Mouse (Mus musculus) kidney, embryonic 16.5 days (tissue): ENCODE measurements around the gene Ttc22. TPM values are rescaled to one million over a fixed set of nuclear protein-coding genes. Genes with fewer than 3 reads are reported as not detected.

Experiments
- ATAC-seq: fragments of 200-750 bp; cut with Nextera tagmentation; 2 replicates; pipeline ENCODE4 v1.8.0; 2017; ENCODE audit warnings: moderate TSS enrichment; ENCODE audit not compliant: low FRiP score, low TSS enrichment
- H3K27ac ChIP-seq: fragments of 300-500 bp; sonication (generic); 2 replicates; pipeline ENCODE4 v1.5.1; 2014; ENCODE audit warnings: low read length
- H3K27me3 ChIP-seq: fragments of 300-500 bp; sonication (generic); 2 replicates; pipeline ENCODE4 v1.6.1; 2014; ENCODE audit warnings: low read length, control low read depth, mixed read lengths; ENCODE audit not compliant: insufficient read depth
- H3K36me3 ChIP-seq: fragments of 300-500 bp; sonication (generic); 2 replicates; pipeline ENCODE4 v1.6.1; 2014; ENCODE audit warnings: low read length, control low read depth, mixed read lengths; ENCODE audit not compliant: insufficient read depth
- H3K4me1 ChIP-seq: fragments of 300-500 bp; sonication (generic); 2 replicates; pipeline ENCODE4 v1.6.1; 2014; ENCODE audit warnings: low read length, control low read depth, mixed read lengths; ENCODE audit not compliant: insufficient read depth
- H3K4me2 ChIP-seq: fragments of 300-500 bp; sonication (generic); replicated peaks from 2 replicates; pipeline ENCODE4 v1.6.1; 2014; ENCODE audit warnings: low read depth, low read length
- H3K4me3 ChIP-seq: fragments of 300-500 bp; sonication (generic); 2 replicates; pipeline ENCODE4 v1.5.1; 2014; ENCODE audit warnings: mild to moderate bottlenecking, low read length
- H3K9ac ChIP-seq: fragments of 300-500 bp; sonication (generic); replicated peaks from 2 replicates; pipeline ENCODE4 v1.6.1; 2014; ENCODE audit warnings: low read length
- H3K9me3 ChIP-seq: fragments of 300-500 bp; sonication (generic); 2 replicates; pipeline ENCODE4 v1.6.1; 2016; ENCODE audit warnings: low read length, control low read depth
- WGBS: fragments of 180-500 bp; shearing (Covaris S2); extraction: QIAGEN DNeasy Blood & Tissue Kit; methylation state at CpG from one replicate; pipeline ENCODE4 v1.1.7; 2014; 5-methylcytosine and 5-hydroxymethylcytosine counted together
- polyA plus RNA-seq: library from polyadenylated mRNA; unstranded; fragments of >200 nt; fragmentation: Nextera tagmentation; extraction: Ambion mirVana; gene quantifications from 2 replicates; pipeline ENCODE4 v1.2.1, GENCODE M21; 2015

Gene Ttc22
- polyA plus RNA-seq, 1 experiment from 2014 or later = 7.1 TPM

GRCm38 (mm10) chr4:106629374-106629773 lies 7.1 kb downstream of the Ttc22 start:
- Histone ChIP-seq H3K27ac (peak overlapping the region; percentile 17; the same call in 1 of the 2 replicates), H3K4me1 (peaks cover 59% of the 10 kb centered on the region), H3K4me3 (no peak overlapping the region), H3K36me3 (no peaks in the 10 kb centered on the region), H3K9ac (no peak overlapping the region), H3K27me3 (peaks cover under 1% of the 10 kb centered on the region; the same call in 1 of the 2 replicates), H3K9me3 (no peaks in the 10 kb centered on the region), H3K4me2 (no peak overlapping the region)
- no peak for ATAC-seq
- WGBS = 64% methylated on average over 5 of the region's 5 CpGs

GRCm38 (mm10) chr4:106630333-106631220 lies 8.3 kb downstream of the Ttc22 start:
- no peak for ATAC-seq
- H3K4me2 ChIP-seq = no peak overlapping the region
- no peak overlapping the region for H3K4me3 ChIP-seq
- no peak overlapping the region for H3K27ac ChIP-seq
- no peaks in the 10 kb centered on the region for H3K9me3 ChIP-seq
- no peaks in the 10 kb centered on the region for H3K36me3 ChIP-seq
- WGBS = 20% methylated on average over 14 of the region's 14 CpGs
- no peak overlapping the region for H3K9ac ChIP-seq
- H3K4me1 ChIP-seq = peaks cover 62% of the 10 kb centered on the region
- H3K27me3 ChIP-seq = no peaks in the 10 kb centered on the region

- Histone ChIP-seq H3K36me3 (no peaks in the 10 kb centered on the region), H3K9ac (no peak overlapping the region), H3K4me2 (no peak overlapping the region), H3K27me3 (no peaks in the 10 kb centered on the region), H3K4me3 (no peak overlapping the region), H3K27ac (peak overlapping the region; percentile 95), H3K9me3 (no peaks in the 10 kb centered on the region), H3K4me1 (peaks cover 62% of the 10 kb centered on the region)
- WGBS = 25% methylated on average over 1 of the region's 3 CpGs
- no peak for ATAC-seq
Measured at GRCm38 (mm10) chr4:106632313-106632712, 10.1 kb downstream of the Ttc22 start.

GRCm38 (mm10) chr4:106633281-106634085 lies 11.3 kb downstream of the Ttc22 start:
- Histone ChIP-seq H3K27ac (peak overlapping the region; percentile 95), H3K27me3 (no peaks in the 10 kb centered on the region), H3K36me3 (no peaks in the 10 kb centered on the region), H3K4me2 (peak overlapping the region; percentile 13), H3K9ac (no peak overlapping the region), H3K4me3 (no peak overlapping the region), H3K9me3 (no peaks in the 10 kb centered on the region), H3K4me1 (peaks cover 60% of the 10 kb centered on the region)
- peak; percentile 67 for ATAC-seq
- 22% methylated on average over 8 of the region's 8 CpGs for WGBS

- Histone ChIP-seq H3K27ac (peak overlapping the region; percentile 95), H3K27me3 (no peaks in the 10 kb centered on the region), H3K4me1 (peaks cover 54% of the 10 kb centered on the region), H3K9ac (no peak overlapping the region), H3K36me3 (no peaks in the 10 kb centered on the region), H3K4me2 (peak overlapping the region; percentile 13), H3K4me3 (no peak overlapping the region), H3K9me3 (no peaks in the 10 kb centered on the region)
- no peak for ATAC-seq
- WGBS = 48% methylated on average over 9 of the region's 9 CpGs
Measured at GRCm38 (mm10) chr4:106634086-106634479, 11.9 kb downstream of the Ttc22 start.

GRCm38 (mm10) chr4:106643483-106644217 lies 21.4 kb downstream of the Ttc22 start:
- Histone ChIP-seq H3K27me3 (no peaks in the 10 kb centered on the region), H3K36me3 (no peaks in the 10 kb centered on the region), H3K9me3 (no peaks in the 10 kb centered on the region), H3K9ac (peak overlapping the region; percentile 49), H3K4me1 (peaks cover 45% of the 10 kb centered on the region), H3K27ac (peak overlapping the region; percentile 88), H3K4me3 (no peak overlapping the region), H3K4me2 (peak overlapping the region; percentile 31)
- WGBS = 4% methylated on average over 8 of the region's 8 CpGs
- peak; percentile 79 for ATAC-seq

- Histone ChIP-seq H3K9ac (no peak overlapping the region), H3K4me1 (peaks cover 45% of the 10 kb centered on the region), H3K4me3 (no peak overlapping the region), H3K27me3 (no peaks in the 10 kb centered on the region), H3K4me2 (peak overlapping the region; percentile 31; the same call in 1 of the 2 replicates), H3K9me3 (no peaks in the 10 kb centered on the region), H3K27ac (peak overlapping the region; percentile 88), H3K36me3 (no peaks in the 10 kb centered on the region)
- ATAC-seq = no peak
- WGBS = 33% methylated on average over 6 of the region's 6 CpGs
Measured at GRCm38 (mm10) chr4:106644218-106644610, 22.0 kb downstream of the Ttc22 start.

- no peak for ATAC-seq
- no peaks in the 10 kb centered on the region for H3K27me3 ChIP-seq
- H3K27ac ChIP-seq = no peak overlapping the region; the same call in 1 of the 2 replicates
- WGBS = 81% methylated on average over 5 of the region's 5 CpGs
- H3K9ac ChIP-seq = no peak overlapping the region
- H3K4me2 ChIP-seq = no peak overlapping the region
- H3K4me1 ChIP-seq = peaks cover 45% of the 10 kb centered on the region
- no peaks in the 10 kb centered on the region for H3K9me3 ChIP-seq
- no peak overlapping the region for H3K4me3 ChIP-seq
- H3K36me3 ChIP-seq = no peaks in the 10 kb centered on the region
Measured at GRCm38 (mm10) chr4:106645797-106646196, 23.6 kb downstream of the Ttc22 start.

- no peaks in the 10 kb centered on the region for H3K27me3 ChIP-seq
- no peaks in the 10 kb centered on the region for H3K36me3 ChIP-seq
- peaks cover 53% of the 10 kb centered on the region for H3K4me1 ChIP-seq
- no peak for ATAC-seq
- H3K9ac ChIP-seq = 0 out of 2 replicates have a peak overlapping the region, but pooled peaks have one; percentile 5
- no peak overlapping the region for H3K4me2 ChIP-seq
- no peaks in the 10 kb centered on the region for H3K9me3 ChIP-seq
- WGBS = 36% methylated on average over 6 of the region's 6 CpGs
- peak overlapping the region; percentile 10; the same call in 1 of the 2 replicates for H3K27ac ChIP-seq
- no peak overlapping the region for H3K4me3 ChIP-seq
Measured at GRCm38 (mm10) chr4:106647137-106647536, 24.9 kb downstream of the Ttc22 start.
